Mouse (Mus musculus): ENCODE measurements at regions not wholly inside any gene's neighbourhood (a gene's known extent, or its start where the extent isn't known, plus 50 kb on each side); places are given as distances from the start of the nearest gene placed in this dataset.

DNA sequence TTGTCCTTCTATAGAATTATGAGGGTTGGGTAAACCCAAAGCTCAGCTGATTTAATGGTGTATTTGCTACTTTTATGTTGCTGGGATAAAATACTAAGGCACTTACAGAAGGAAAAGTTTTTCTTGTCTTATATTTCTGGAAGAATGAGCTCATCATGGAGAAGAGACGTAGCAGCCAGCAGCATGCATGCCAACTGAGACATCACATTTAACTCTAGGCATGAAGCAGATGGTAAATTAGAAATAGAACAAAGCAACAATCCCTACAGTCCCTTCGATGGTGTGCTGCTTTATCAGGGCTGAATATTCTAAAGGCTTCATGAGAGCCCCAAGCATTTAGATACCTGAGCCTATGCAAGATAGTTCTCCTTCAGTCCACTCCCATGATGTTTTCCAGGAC is 1492.0 kb upstream of the Zeb2 start:
- DNase-seq (ENCODE audit: low spot score, missing footprints): no peak
- no peak overlapping the region for H3K4me2 ChIP-seq
- no peaks in the 10 kb centered on the region for H3K36me3 ChIP-seq (ENCODE audit: control insufficient read depth, insufficient read depth, low read length)
- no peaks in the 10 kb centered on the region for H3K27me3 ChIP-seq (ENCODE audit: control insufficient read depth, insufficient read depth, low read length)
- no peak for ATAC-seq (ENCODE audit: low FRiP score)
- 78% methylated on average over 2 of the region's 2 CpGs for WGBS
- no peaks in the 10 kb centered on the region for H3K9me3 ChIP-seq (ENCODE audit: control insufficient read depth, low read length)
- no peak overlapping the region for H3K27ac ChIP-seq (ENCODE audit: low read depth, low read length)
- no peaks in the 10 kb centered on the region for H3K4me1 ChIP-seq (ENCODE audit: control insufficient read depth, insufficient read depth, low read length)
- H3K4me3 ChIP-seq (ENCODE audit: low read depth, low read length): no peak overlapping the region
- no peak overlapping the region for H3K9ac ChIP-seq (ENCODE audit: low read length)

- no peak overlapping the region for H3K4me2 ChIP-seq
- no peak overlapping the region for H3K9ac ChIP-seq (ENCODE audit: low read length)
- DNase-seq (ENCODE audit: low spot score, missing footprints) (no peak), ATAC-seq (ENCODE audit: low FRiP score) (no peak)
- H3K9me3 ChIP-seq (ENCODE audit: control insufficient read depth, low read length): no peaks in the 10 kb centered on the region
- no peaks in the 10 kb centered on the region for H3K27me3 ChIP-seq (ENCODE audit: control insufficient read depth, insufficient read depth, low read length)
- H3K36me3 ChIP-seq (ENCODE audit: control insufficient read depth, insufficient read depth, low read length): no peaks in the 10 kb centered on the region
- 78% methylated on average over 2 of the region's 2 CpGs for whole genome bisulfite sequencing
- no peak overlapping the region for H3K27ac ChIP-seq (ENCODE audit: low read depth, low read length)
- no peaks in the 10 kb centered on the region for H3K4me1 ChIP-seq (ENCODE audit: control insufficient read depth, insufficient read depth, low read length)
- no peak overlapping the region for H3K4me3 ChIP-seq (ENCODE audit: low read depth, low read length)
Observed at GRCm38 (mm10) chr2:46581773-46582172, 1464.6 kb upstream of the Zeb2 start.

- H3K9me3 ChIP-seq (ENCODE audit: control insufficient read depth, low read length): no peaks in the 10 kb centered on the region
- H3K4me3 ChIP-seq (ENCODE audit: low read depth, low read length): no peak overlapping the region
- ATAC-seq (ENCODE audit: low FRiP score) (no peak), DNase-seq (ENCODE audit: low spot score, missing footprints) (peak; percentile 28)
- no peak overlapping the region for H3K27ac ChIP-seq (ENCODE audit: low read depth, low read length)
- H3K27me3 ChIP-seq (ENCODE audit: control insufficient read depth, insufficient read depth, low read length): no peaks in the 10 kb centered on the region
- H3K9ac ChIP-seq (ENCODE audit: low read length): no peak overlapping the region
- WGBS: 95% methylated on average over 2 of the region's 2 CpGs
- H3K36me3 ChIP-seq (ENCODE audit: control insufficient read depth, insufficient read depth, low read length): no peaks in the 10 kb centered on the region
- no peaks in the 10 kb centered on the region for H3K4me1 ChIP-seq (ENCODE audit: control insufficient read depth, insufficient read depth, low read length)
- H3K4me2 ChIP-seq: no peak overlapping the region
Observed at GRCm38 (mm10) chr2:46570416-46570815, 1453.2 kb upstream of the Zeb2 start.

DNA sequence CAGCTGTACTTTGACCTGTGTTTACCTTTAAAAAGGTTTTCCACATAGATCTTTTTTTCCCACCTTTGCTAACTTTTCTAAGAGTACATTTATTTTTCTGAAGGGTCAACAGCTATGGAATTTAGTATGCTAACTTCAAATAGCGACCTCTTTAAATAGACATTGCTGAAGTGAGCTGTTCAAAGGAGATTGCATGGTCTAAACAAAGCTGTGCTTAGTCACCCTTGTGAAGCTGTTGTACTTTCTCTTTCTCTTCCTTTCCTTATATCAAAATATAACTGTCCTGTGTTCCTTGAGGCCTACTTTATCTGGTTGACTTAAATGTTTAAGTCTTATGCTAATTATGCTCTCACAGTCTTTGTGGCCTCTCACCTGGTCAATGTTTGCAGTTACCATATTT is 1416.2 kb upstream of the Zeb2 start:
- DNase-seq (ENCODE audit: low spot score, missing footprints) (no peak), ATAC-seq (ENCODE audit: low FRiP score) (no peak)

DNA sequence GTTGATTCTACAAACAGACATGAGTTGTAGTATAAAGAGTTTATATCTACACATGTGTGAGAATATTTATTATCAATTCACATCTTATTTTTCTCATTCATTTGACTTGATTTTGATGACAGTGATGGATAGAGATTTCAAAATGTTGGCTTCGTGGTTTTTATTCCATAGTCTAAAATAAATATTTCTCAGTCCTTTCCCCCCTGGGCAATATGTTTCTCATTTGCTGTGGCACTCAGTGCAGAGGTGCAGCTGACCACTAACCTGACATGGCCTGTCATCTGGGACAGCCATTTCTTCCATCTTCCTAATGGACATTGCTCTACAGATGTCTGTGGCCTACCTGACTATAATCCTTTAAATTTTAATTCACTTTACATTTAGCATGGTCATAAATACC is 1413.5 kb upstream of the Zeb2 start:
- Histone ChIP-seq H3K9ac (ENCODE audit: low read length) (no peak overlapping the region), H3K36me3 (ENCODE audit: control insufficient read depth, insufficient read depth, low read length) (no peaks in the 10 kb centered on the region), H3K4me3 (ENCODE audit: low read depth, low read length) (no peak overlapping the region), H3K27ac (ENCODE audit: low read depth, low read length) (no peak overlapping the region), H3K27me3 (ENCODE audit: control insufficient read depth, insufficient read depth, low read length) (no peaks in the 10 kb centered on the region), H3K9me3 (ENCODE audit: control insufficient read depth, low read length) (no peaks in the 10 kb centered on the region), H3K4me1 (ENCODE audit: control insufficient read depth, insufficient read depth, low read length) (no peaks in the 10 kb centered on the region), H3K4me2 (no peak overlapping the region)
- no peak for DNase-seq (ENCODE audit: low spot score, missing footprints)
- ATAC-seq (ENCODE audit: low FRiP score): no peak
- 79% methylated on average over 1 of the region's 1 CpGs for WGBS

More for the DNA sequence above, 1416.2 kb upstream of the Zeb2 start:
- no peaks in the 10 kb centered on the region for H3K4me1 ChIP-seq (ENCODE audit: control insufficient read depth, insufficient read depth, low read length)
- H3K27me3 ChIP-seq (ENCODE audit: control insufficient read depth, insufficient read depth, low read length): no peaks in the 10 kb centered on the region
- no peak overlapping the region for H3K4me3 ChIP-seq (ENCODE audit: low read depth, low read length)
- no peak overlapping the region for H3K9ac ChIP-seq (ENCODE audit: low read length)
- H3K27ac ChIP-seq (ENCODE audit: low read depth, low read length): no peak overlapping the region
- no peaks in the 10 kb centered on the region for H3K36me3 ChIP-seq (ENCODE audit: control insufficient read depth, insufficient read depth, low read length)
- H3K4me2 ChIP-seq: no peak overlapping the region
- H3K9me3 ChIP-seq (ENCODE audit: control insufficient read depth, low read length): no peaks in the 10 kb centered on the region
- 61% methylated on average over 1 of the region's 1 CpGs for WGBS

DNA sequence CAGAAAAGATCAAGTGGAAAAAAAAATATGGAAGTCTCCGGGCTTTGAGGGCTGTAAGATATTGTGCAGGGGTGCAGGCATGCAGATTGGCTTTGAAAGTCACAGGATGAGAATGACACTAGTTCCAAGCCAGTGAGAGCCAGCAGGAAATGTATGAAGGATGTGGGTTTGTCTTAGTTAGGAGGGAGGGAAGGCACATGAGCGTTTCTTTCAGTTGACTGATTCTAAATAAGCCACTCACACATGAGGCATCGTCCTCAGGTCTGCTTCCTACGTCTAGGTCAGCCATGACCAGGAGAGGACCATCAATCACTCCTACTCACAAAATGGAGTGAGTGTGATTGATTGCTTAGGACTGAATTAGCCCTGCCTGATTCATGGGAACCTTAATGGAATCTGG is 1408.0 kb upstream of the Zeb2 start:
- no peak overlapping the region for H3K27ac ChIP-seq (ENCODE audit: low read depth, low read length)
- ATAC-seq (ENCODE audit: low FRiP score): no peak

GRCm38 (mm10) chr2:46524625-46525024 is 1407.4 kb upstream of the Zeb2 start:
- ATAC-seq (ENCODE audit: low FRiP score) (no peak), DNase-seq (ENCODE audit: low spot score, missing footprints) (no peak)
- no peak overlapping the region for H3K9ac ChIP-seq (ENCODE audit: low read length)
- H3K36me3 ChIP-seq (ENCODE audit: control insufficient read depth, insufficient read depth, low read length): no peaks in the 10 kb centered on the region
- no peak overlapping the region for H3K27ac ChIP-seq (ENCODE audit: low read depth, low read length)
- no peaks in the 10 kb centered on the region for H3K4me1 ChIP-seq (ENCODE audit: control insufficient read depth, insufficient read depth, low read length)
- H3K27me3 ChIP-seq (ENCODE audit: control insufficient read depth, insufficient read depth, low read length): no peaks in the 10 kb centered on the region
- no peak overlapping the region for H3K4me2 ChIP-seq
- no peaks in the 10 kb centered on the region for H3K9me3 ChIP-seq (ENCODE audit: control insufficient read depth, low read length)
- no peak overlapping the region for H3K4me3 ChIP-seq (ENCODE audit: low read depth, low read length)
- WGBS: 67% methylated on average over 6 of the region's 6 CpGs

More for the DNA sequence above, 1408.0 kb upstream of the Zeb2 start:
- Histone ChIP-seq H3K9ac (ENCODE audit: low read length) (no peak overlapping the region), H3K4me1 (ENCODE audit: control insufficient read depth, insufficient read depth, low read length) (no peaks in the 10 kb centered on the region), H3K36me3 (ENCODE audit: control insufficient read depth, insufficient read depth, low read length) (no peaks in the 10 kb centered on the region), H3K4me2 (no peak overlapping the region), H3K9me3 (ENCODE audit: control insufficient read depth, low read length) (no peaks in the 10 kb centered on the region), H3K27me3 (ENCODE audit: control insufficient read depth, insufficient read depth, low read length) (no peaks in the 10 kb centered on the region), H3K4me3 (ENCODE audit: low read depth, low read length) (no peak overlapping the region)
- whole genome bisulfite sequencing: 74% methylated on average over 4 of the region's 4 CpGs
- no peak for DNase-seq (ENCODE audit: low spot score, missing footprints)

DNA sequence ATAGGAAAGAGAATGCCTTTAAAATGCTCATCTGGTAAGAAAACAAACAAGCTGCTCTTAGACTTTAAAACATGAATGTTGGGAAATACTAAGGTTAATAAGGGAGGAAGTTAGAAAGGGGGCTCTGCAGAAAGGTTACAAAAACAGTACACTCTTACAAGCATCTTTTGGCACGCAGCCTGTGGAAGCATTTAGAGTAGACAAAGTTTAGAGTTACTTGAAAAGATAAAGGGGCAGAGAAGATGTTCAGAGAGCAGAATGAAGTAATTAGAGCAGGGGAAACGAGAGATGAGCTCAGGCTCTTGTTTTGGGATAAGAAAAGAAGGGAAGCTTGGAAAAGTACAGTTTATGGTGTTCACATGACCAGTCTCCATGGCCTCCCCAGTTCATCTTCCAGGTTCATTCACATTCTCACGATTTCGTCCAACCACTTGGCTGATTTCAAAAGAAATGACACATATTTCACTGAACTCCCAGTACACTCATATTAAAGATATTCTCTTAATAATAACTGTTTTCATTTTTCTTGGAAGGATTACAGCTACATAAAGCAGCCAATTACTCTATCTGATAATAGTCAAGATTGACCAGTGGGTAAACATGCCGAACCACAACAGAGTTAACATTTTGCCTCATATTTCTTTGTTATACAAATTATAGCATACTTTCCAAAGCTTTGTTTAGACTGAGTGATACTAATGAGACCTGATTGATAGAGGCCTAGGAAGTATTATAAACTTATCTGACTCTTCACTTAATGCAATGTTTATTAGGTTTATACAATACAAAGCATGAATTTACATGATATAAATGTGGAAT is 1404.2 kb upstream of the Zeb2 start:
- Histone ChIP-seq H3K27ac (ENCODE audit: low read depth, low read length) (no peak overlapping the region), H3K9me3 (ENCODE audit: control insufficient read depth, low read length) (no peaks in the 10 kb centered on the region), H3K4me3 (ENCODE audit: low read depth, low read length) (no peak overlapping the region), H3K4me2 (no peak overlapping the region), H3K4me1 (ENCODE audit: control insufficient read depth, insufficient read depth, low read length) (no peaks in the 10 kb centered on the region), H3K36me3 (ENCODE audit: control insufficient read depth, insufficient read depth, low read length) (no peaks in the 10 kb centered on the region), H3K27me3 (ENCODE audit: control insufficient read depth, insufficient read depth, low read length) (no peaks in the 10 kb centered on the region), H3K9ac (ENCODE audit: low read length) (no peak overlapping the region)
- ATAC-seq (ENCODE audit: low FRiP score) (no peak), DNase-seq (ENCODE audit: low spot score, missing footprints) (no peak)
- 79% methylated on average over 5 of the region's 5 CpGs for WGBS

DNA sequence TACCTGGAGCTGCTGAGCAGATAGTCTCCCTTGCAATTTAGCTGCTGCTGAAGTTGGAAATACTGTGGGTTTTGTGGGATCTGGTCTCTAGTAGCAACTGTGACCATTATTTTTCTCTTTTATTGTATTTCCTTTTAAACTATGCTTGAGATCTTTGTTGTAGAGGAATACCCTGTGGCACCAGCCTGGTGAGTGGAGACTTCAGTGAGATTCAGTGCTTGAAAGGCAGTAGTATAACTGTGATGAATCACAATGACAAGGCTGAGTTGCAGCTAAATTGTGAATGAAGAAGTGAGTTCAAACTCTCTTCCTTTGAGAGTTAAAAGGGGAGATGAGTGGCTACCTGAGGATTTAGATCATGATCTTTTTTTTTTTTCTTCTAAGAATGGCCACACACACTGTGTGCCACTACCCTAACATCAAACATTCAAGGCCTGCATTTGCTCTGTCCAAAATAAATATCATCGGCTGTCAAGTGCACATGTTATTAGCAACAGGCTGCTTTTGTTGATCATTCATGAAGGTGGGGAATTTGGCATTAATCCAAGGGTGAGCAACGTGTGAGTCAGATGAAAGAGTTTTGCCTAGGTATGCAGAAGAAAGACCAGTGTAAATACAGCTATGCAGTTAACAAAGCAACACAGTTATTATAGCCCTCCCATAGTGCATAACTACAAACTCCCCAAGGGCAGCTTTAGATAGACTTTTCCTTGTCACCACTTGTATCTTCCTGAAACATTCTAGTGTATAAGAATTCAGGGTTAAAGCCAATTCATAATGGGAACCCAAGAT is 1395.2 kb upstream of the Zeb2 start:
- Histone ChIP-seq H3K36me3 (ENCODE audit: control insufficient read depth, insufficient read depth, low read length) (no peaks in the 10 kb centered on the region), H3K9me3 (ENCODE audit: control insufficient read depth, low read length) (no peaks in the 10 kb centered on the region), H3K9ac (ENCODE audit: low read length) (no peak overlapping the region), H3K27ac (ENCODE audit: low read depth, low read length) (no peak overlapping the region), H3K4me2 (no peak overlapping the region), H3K27me3 (ENCODE audit: control insufficient read depth, insufficient read depth, low read length) (no peaks in the 10 kb centered on the region), H3K4me3 (ENCODE audit: low read depth, low read length) (no peak overlapping the region), H3K4me1 (ENCODE audit: control insufficient read depth, insufficient read depth, low read length) (no peaks in the 10 kb centered on the region)
- ATAC-seq (ENCODE audit: low FRiP score) (no peak), DNase-seq (ENCODE audit: low spot score, missing footprints) (no peak)
- WGBS: 60% methylated on average over 2 of the region's 2 CpGs
